8 mouse cellular contexts compared by ENCODE assay signal in genomic region chr15:101224977-101225376, GRCm38 (mm10). TPM values are rescaled to one million over a fixed set of nuclear protein-coding genes. Genes with fewer than 3 reads are reported as not detected.
DNase-seq lines count a peak whose midpoint lies in the region; ATAC-seq lines count a peak whose summit lies in the region.

No protein-coding gene starts in this region.

- H3K9ac ChIP-seq in forebrain, embryonic 15.5 days (replicated peaks), result peak overlapping the region; percentile 66
- H3K9ac ChIP-seq in kidney, embryonic 14.5 days (ENCODE audit: low read depth, low read length), result peak overlapping the region; percentile 76

- no peak overlapping the region; the same call in 1 of the 2 replicates for H3K27ac ChIP-seq in forebrain, embryonic 15.5 days (replicated peaks)
- peak overlapping the region; percentile 85 for H3K27ac ChIP-seq in kidney, embryonic 14.5 days (ENCODE audit: low read depth, low read length)

- peak; percentile 36 for DNase-seq in kidney, adult 11 months
- DNase-seq in kidney, adult 9 months, result no peak
- peak; percentile 55 for DNase-seq in lung, postnatal 25 days (ENCODE audit: low spot score)
- no peak for DNase-seq in ovary, postnatal 36 days (ENCODE audit: low spot score)
- DNase-seq in right cerebral cortex, postnatal 25 days, result no peak
- DNase-seq in urinary bladder, adult 18-20 months (ENCODE audit: low spot score in 2 of 2), result no peak

- H3K9me3 ChIP-seq in forebrain, embryonic 15.5 days, result no peaks in the 10 kb centered on the region
- no peaks in the 10 kb centered on the region for H3K9me3 ChIP-seq in kidney, embryonic 14.5 days (ENCODE audit: control insufficient read depth, low read length)

- WGBS in forebrain, embryonic 15.5 days, result 4% methylated on average over 14 of the region's 14 CpGs
- WGBS in kidney, embryonic 14.5 days, result 5% methylated on average over 14 of the region's 14 CpGs

- peaks cover 38% of the 10 kb centered on the region for H3K4me1 ChIP-seq in forebrain, embryonic 15.5 days
- H3K4me1 ChIP-seq in kidney, embryonic 14.5 days (ENCODE audit: control insufficient read depth, insufficient read depth, low read length), result peaks cover 40% of the 10 kb centered on the region

- no peaks in the 10 kb centered on the region for H3K36me3 ChIP-seq in forebrain, embryonic 15.5 days
- peaks cover 6% of the 10 kb centered on the region; the same call in 1 of the 2 replicates for H3K36me3 ChIP-seq in kidney, embryonic 14.5 days (ENCODE audit: control insufficient read depth, insufficient read depth, low read length)

- peaks cover 3% of the 10 kb centered on the region; the same call in 1 of the 2 replicates for H3K27me3 ChIP-seq in forebrain, embryonic 15.5 days
- peaks cover 18% of the 10 kb centered on the region for H3K27me3 ChIP-seq in kidney, embryonic 14.5 days (ENCODE audit: control insufficient read depth, insufficient read depth, low read length)

- peak overlapping the region; percentile 98 for H3K4me2 ChIP-seq in forebrain, embryonic 15.5 days (replicated peaks)
- H3K4me2 ChIP-seq in kidney, embryonic 14.5 days (replicated peaks; ENCODE audit: low read depth, low read length), result peak overlapping the region; percentile 96

- peak overlapping the region; percentile 63 for H3K4me3 ChIP-seq in forebrain, embryonic 15.5 days
- H3K4me3 ChIP-seq in kidney, embryonic 14.5 days (ENCODE audit: low read length), result peak overlapping the region; percentile 83

- no peak for ATAC-seq in forebrain, embryonic 15.5 days (replicated peaks)
- no peak for ATAC-seq in kidney, embryonic 14.5 days (ENCODE audit: low FRiP score, low TSS enrichment)

RNA-seq across cellular contexts. Expression of gene Grasp, which starts 1.0 kb away (rescaled TPM):
- 1.3 and 1.7 TPM in 2 replicates for polyA plus RNA-seq in forebrain, embryonic 15.5 days (2015; fragmentation: Nextera tagmentation; extraction: Ambion mirVana)
- polyA plus RNA-seq in kidney, embryonic 14.5 days (2014; fragmentation: Nextera tagmentation; extraction: Ambion mirVana), result 5.0 and 5.7 TPM in 2 replicates

RNA-seq across cellular contexts. Expression of gene Nr4a1, which starts 29.1 kb away (rescaled TPM):
- 3.7 and 4.3 TPM in 2 replicates for polyA plus RNA-seq in forebrain, embryonic 15.5 days (2015; fragmentation: Nextera tagmentation; extraction: Ambion mirVana)
- 4.5 and 5.0 TPM in 2 replicates for polyA plus RNA-seq in kidney, embryonic 14.5 days (2014; fragmentation: Nextera tagmentation; extraction: Ambion mirVana)

RNA-seq across cellular contexts. Expression of gene Acvr1b, which starts 51.1 kb away (rescaled TPM):
- polyA plus RNA-seq in forebrain, embryonic 15.5 days (2015; fragmentation: Nextera tagmentation; extraction: Ambion mirVana), result 22.6 and 22.8 TPM in 2 replicates
- 6.0 and 7.2 TPM in 2 replicates for polyA plus RNA-seq in kidney, embryonic 14.5 days (2014; fragmentation: Nextera tagmentation; extraction: Ambion mirVana)

RNA-seq across cellular contexts. Expression of gene Atg101, which starts 59.1 kb away (rescaled TPM):
- 86.4 and 86.8 TPM in 2 replicates for polyA plus RNA-seq in forebrain, embryonic 15.5 days (2015; fragmentation: Nextera tagmentation; extraction: Ambion mirVana)
- 71.8 and 76.5 TPM in 2 replicates for polyA plus RNA-seq in kidney, embryonic 14.5 days (2014; fragmentation: Nextera tagmentation; extraction: Ambion mirVana)

Comparison
In these comparisons a context has a peak if more than half of its experiments do, and no peak if none do; other contexts are left out.
1. DNase-seq: peak in kidney, adult 11 months (single experiment) and lung, postnatal 25 days (single experiment); none in kidney, adult 9 months (single experiment), ovary, postnatal 36 days (single experiment), right cerebral cortex, postnatal 25 days (single experiment) and urinary bladder, adult 18-20 months (0 of 2).